Mouse (Mus musculus) spleen, adult 2 months (tissue): ENCODE measurements around the gene Itpripl2. TPM values are rescaled to one million over a fixed set of nuclear protein-coding genes. Genes with fewer than 3 reads are reported as not detected.

Source experiments
- DNase-seq, 2 experiments: peaks; one replicate each; pipeline versions ENCODE4 v3.0.0 to v3.0.0-alpha.2; 2012 to 2021; ENCODE audit warnings: low spot score in 2 of 2, low read depth in 1 of 2
- H3K27ac ChIP-seq: fragments of 200-500 bp; 2 replicates; pipeline ENCODE4 v1.5.1; 2012; ENCODE audit warnings: low read length, inconsistent platforms; ENCODE audit not compliant: insufficient read depth
- H3K27me3 ChIP-seq: fragments of 200-500 bp; 2 replicates; pipeline ENCODE4 v1.6.1; 2012; ENCODE audit warnings: mild to moderate bottlenecking, moderate library complexity, low read length, inconsistent platforms; ENCODE audit not compliant: control insufficient read depth, insufficient read depth
- H3K36me3 ChIP-seq: fragments of 200-500 bp; 2 replicates; pipeline ENCODE4 v1.6.1; 2012; ENCODE audit warnings: mild to moderate bottlenecking, low read length, inconsistent platforms; ENCODE audit not compliant: control insufficient read depth, insufficient read depth
- H3K4me1 ChIP-seq: fragments of 200-500 bp; 2 replicates; pipeline ENCODE4 v1.6.1; 2011; ENCODE audit warnings: inconsistent platforms; ENCODE audit not compliant: control insufficient read depth, insufficient read depth, insufficient read length
- H3K4me3 ChIP-seq: fragments of 200-500 bp; 2 replicates; pipeline ENCODE4 v1.5.1; 2011; ENCODE audit warnings: mild to moderate bottlenecking, inconsistent platforms; ENCODE audit not compliant: insufficient read depth, insufficient read length; ENCODE audit errors: extremely low read depth
- CTCF ChIP-seq: fragments of 200-500 bp; IDR thresholded peaks from 2 replicates; pipeline ENCODE4 v1.5.1; 2011; ENCODE audit warnings: mild to moderate bottlenecking, inconsistent platforms; ENCODE audit not compliant: insufficient read depth, insufficient read length, insufficient replicate concordance; ENCODE audit errors: extremely low read depth
- POLR2A ChIP-seq: fragments of 200-500 bp; IDR thresholded peaks from 2 replicates; pipeline ENCODE4 v1.6.1; 2011; ENCODE audit warnings: low read depth, low read length, inconsistent platforms
- WGBS: fragments of 180-500 bp; shearing (Covaris S2); methylation state at CpG from one replicate; pipeline ENCODE4 v1.1.7; 2018; 5-methylcytosine and 5-hydroxymethylcytosine counted together
- polyA plus RNA-seq: library from polyadenylated mRNA; depleted of rRNA; stranded (reverse); fragments of >200 nt; gene quantifications from 2 replicates; pipeline ENCODE4 v1.2.3, GENCODE M21; 2012

The Itpripl2 gene
- polyA plus RNA-seq, 1 experiment = 7.6 TPM

GRCm38 (mm10) chr7:118461400-118462136 is 30.2 kb downstream of the Itpripl2 start:
- WGBS = 70% methylated on average over 16 of the region's 16 CpGs
- Histone ChIP-seq H3K36me3 (no peaks in the 10 kb centered on the region), H3K4me3 (no peak overlapping the region), H3K27me3 (no peaks in the 10 kb centered on the region), H3K4me1 (no peaks in the 10 kb centered on the region), H3K27ac (no peak overlapping the region)
- no peak for TF ChIP-seq CTCF
- TF ChIP-seq POLR2A = no peak
- no peak for DNase-seq

GRCm38 (mm10) chr7:118453722-118454121 is 38.1 kb downstream of the Itpripl2 start:
- no peaks in the 10 kb centered on the region for H3K4me1 ChIP-seq
- H3K4me3 ChIP-seq = no peak overlapping the region
- 0 out of 2 replicates have a peak, but pooled peaks cover under 1% of the 10 kb centered on the region for H3K27me3 ChIP-seq
- 36% methylated on average over 4 of the region's 4 CpGs for WGBS
- no peak overlapping the region for H3K27ac ChIP-seq
- H3K36me3 ChIP-seq = no peaks in the 10 kb centered on the region
- TF ChIP-seq POLR2A (no peak), CTCF (no peak)
- DNase-seq = no peak

- no peaks in the 10 kb centered on the region for H3K36me3 ChIP-seq
- no peak for DNase-seq
- TF ChIP-seq POLR2A (no peak), CTCF (no peak)
Observed at GRCm38 (mm10) chr7:118452940-118453339, 38.8 kb downstream of the Itpripl2 start.

GRCm38 (mm10) chr7:118448134-118448967 is 43.4 kb downstream of the Itpripl2 start, which contains the start of gene Syt17:
Gene Syt17 (minus strand): TSS chr7:118448222.
- DNase-seq = peak in 1 of 2 experiments; percentile 6
- 3% methylated on average over 52 of the region's 58 CpGs for WGBS
- Histone ChIP-seq H3K36me3 (no peaks in the 10 kb centered on the region), H3K4me3 (peak within 1 kb of the TSS; percentile 19; the same call in 1 of the 2 replicates), H3K4me1 (peaks cover 9% of the 10 kb centered on the region), H3K27ac (no peak within 1 kb of the TSS), H3K27me3 (peaks cover 14% of the 10 kb centered on the region)
- TF ChIP-seq POLR2A (no peak), CTCF (peak; percentile 24; the same call in 1 of the 2 replicates)

More at GRCm38 (mm10) chr7:118452940-118453339, 38.8 kb downstream of the Itpripl2 start:
- peaks cover 3% of the 10 kb centered on the region; the same call in 1 of the 2 replicates for H3K4me1 ChIP-seq
- WGBS = 57% methylated on average over 2 of the region's 2 CpGs
- H3K27ac ChIP-seq = no peak overlapping the region
- H3K4me3 ChIP-seq = no peak overlapping the region
- H3K27me3 ChIP-seq = peaks cover 6% of the 10 kb centered on the region

GRCm38 (mm10) chr7:118447291-118448133 is 44.3 kb downstream of the Itpripl2 start:
- Histone ChIP-seq H3K4me1 (peaks cover 9% of the 10 kb centered on the region), H3K27ac (no peak overlapping the region), H3K27me3 (peaks cover 14% of the 10 kb centered on the region), H3K36me3 (no peaks in the 10 kb centered on the region), H3K4me3 (peak overlapping the region; percentile 19; the same call in 1 of the 2 replicates)
- DNase-seq = no peak
- TF ChIP-seq POLR2A (no peak), CTCF (no peak)
- WGBS = 2% methylated on average over 64 of the region's 65 CpGs

GRCm38 (mm10) chr7:118443895-118444485 is 47.8 kb downstream of the Itpripl2 start:
- H3K36me3 ChIP-seq = no peaks in the 10 kb centered on the region
- H3K27ac ChIP-seq = no peak overlapping the region
- H3K4me1 ChIP-seq = peaks cover 9% of the 10 kb centered on the region
- H3K4me3 ChIP-seq = no peak overlapping the region
- WGBS = 57% methylated on average over 7 of the region's 7 CpGs
- DNase-seq = no peak
- H3K27me3 ChIP-seq = peaks cover 14% of the 10 kb centered on the region
- TF ChIP-seq CTCF (no peak), POLR2A (no peak)
